Mouse (Mus musculus) liver, adult (tissue): ENCODE data around the gene Csrp3.

Experiments
- GATA4 ChIP-seq: IDR thresholded peaks from 2 replicates; pipeline ENCODE4 v1.6.1; 2014; ENCODE audit warnings: mild to moderate bottlenecking, low read length; ENCODE audit not compliant: insufficient replicate concordance

Csrp3 gene

DNA sequence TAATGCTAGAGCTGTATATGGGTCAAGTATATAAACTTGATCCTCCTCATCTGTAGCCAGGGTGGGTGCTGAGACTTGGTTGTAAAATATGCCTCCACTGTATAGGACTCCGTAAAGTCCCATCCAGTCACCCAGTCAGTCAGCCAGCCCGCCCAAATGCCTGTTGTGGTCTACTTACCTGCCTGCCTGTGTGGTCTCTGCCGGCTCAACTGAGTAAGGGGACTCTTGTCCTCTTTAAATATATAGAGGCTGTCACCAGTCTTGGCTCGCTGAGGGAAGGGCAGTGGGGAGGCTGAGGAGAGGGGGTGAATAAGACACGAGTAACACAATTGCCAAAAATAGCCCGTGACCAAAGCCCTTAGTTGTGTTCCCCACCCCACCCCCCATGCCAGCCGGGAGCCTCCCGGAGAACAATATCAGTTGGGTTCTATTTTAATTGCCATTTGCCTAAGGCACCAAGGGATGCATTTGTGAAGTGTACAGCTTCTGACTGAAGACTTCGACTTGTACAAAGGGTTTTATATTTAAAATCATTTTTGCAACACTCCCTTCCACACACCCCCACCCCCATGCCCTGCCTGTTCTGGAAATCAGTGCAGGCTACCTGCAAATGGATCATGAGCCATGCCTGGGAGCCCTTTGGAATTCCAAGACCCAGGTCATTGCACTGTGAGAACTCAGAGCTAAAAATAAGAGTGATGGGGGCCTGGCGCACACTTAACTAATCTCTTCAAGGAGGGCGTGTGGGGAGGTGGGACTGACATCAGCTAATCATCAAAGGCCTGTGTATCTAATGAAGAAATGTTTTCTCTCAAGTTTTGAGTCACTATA is at the start of gene Csrp3:
Gene Csrp3, minus strand, starts transcription at position 214 of the 831 bp plus-strand sequence.
- no peak for TF ChIP-seq GATA4

DNA sequence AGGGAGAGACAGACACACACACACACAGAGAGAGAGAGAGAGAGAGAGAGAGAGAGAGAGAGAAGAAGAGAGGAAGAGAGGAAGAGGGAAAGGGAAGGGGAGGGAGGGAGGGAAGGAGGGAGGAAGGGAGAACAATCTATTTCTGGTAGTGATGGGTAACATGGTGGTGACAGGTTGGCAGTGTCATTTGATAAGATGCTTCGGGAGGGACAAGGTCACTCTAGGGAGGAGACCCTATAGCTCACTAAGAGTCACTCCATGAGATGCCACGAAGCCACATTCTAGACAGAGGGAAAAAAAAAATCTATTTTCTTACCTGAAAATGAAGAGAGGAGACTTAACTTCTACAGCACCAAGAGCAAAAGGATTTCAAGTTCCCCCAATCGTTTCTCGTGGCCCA is 48.2 kb upstream of the Csrp3 start:
- TF ChIP-seq GATA4, result no peak

DNA sequence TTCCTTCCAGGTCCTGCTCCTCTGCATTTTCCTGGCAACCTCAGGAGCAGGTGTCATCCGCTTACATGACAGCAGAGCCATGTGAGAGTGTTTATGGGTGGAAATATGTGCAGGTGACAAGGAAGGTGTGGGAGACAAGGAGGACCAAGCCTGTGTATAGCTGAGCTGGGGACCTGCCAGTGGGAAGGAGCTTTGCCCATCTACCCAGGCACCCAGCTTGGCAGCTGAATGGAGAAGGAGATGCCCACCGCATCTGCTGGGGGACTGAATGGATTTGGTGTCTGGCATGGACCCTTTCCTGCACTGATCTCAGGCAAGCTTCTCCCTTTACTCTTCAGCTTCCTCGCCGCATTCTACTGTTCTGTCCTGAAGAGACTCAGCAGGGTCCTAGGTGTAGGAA is 47.6 kb upstream of the Csrp3 start:
- TF ChIP-seq GATA4, result no peak

- TF ChIP-seq GATA4, result no peak
Observed at GRCm38 (mm10) chr7:48894763-48895162, 46.9 kb upstream of the Csrp3 start.

DNA sequence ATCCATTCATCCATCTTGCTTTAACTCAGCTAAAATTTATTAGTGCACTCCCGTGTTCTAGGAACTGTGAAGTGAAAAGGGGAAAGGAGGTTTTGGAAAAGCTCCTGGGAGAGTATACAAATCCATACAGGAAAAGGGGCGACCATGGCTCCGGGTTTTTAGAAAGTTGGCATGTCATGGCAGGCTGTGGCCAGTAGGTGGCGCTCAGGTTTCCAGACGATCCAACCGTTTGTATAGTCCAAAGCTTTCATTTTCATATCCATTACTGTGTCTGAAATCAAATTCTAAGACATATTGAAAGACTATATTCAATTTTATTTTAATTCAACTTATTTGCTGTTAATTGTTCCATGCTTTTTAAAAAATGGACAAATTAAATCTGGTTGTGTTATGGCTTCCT is 46.3 kb upstream of the Csrp3 start:
- TF ChIP-seq GATA4, result no peak

DNA sequence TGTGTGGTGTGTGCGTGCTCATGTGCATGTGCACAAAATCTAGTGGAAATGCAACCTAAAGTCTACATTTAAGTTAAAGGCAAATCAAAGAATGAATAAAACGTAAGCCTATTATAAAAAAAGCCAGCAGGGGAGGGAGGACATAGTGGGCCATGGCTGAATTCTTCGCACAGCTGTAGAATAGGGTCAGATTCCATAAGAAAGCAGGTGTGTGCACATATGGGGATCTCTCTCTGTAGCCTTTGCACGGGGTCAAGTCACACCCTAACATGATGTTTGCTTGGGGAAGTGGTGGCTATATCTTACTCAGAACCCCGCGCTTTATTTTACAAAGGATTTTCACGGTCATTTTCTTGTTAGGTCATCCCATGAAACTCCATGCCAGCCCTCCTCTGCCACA is 45.3 kb upstream of the Csrp3 start:
- no peak for TF ChIP-seq GATA4

DNA sequence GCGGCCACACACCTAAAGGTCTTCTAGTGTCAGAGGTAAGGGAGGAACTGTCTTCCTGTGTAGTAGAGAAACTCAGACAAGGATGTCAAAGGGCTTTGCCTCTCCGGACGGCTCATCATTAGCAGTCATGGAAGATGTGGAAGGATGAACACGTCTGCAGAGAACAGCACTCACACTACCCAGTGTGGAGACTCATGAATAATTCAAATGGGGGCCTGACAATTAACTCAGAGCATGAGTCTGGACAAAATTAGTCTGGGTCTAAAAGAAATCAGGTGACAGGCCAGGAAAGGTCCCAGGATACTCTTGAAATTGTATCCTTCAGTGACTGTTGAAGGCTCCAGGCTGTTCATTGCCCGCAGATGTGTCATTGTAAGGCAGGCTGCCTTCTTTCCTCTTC is 43.2 kb upstream of the Csrp3 start:
- no peak for TF ChIP-seq GATA4

GRCm38 (mm10) chr7:48888751-48889150 is 40.9 kb upstream of the Csrp3 start:
- TF ChIP-seq GATA4, result no peak

DNA sequence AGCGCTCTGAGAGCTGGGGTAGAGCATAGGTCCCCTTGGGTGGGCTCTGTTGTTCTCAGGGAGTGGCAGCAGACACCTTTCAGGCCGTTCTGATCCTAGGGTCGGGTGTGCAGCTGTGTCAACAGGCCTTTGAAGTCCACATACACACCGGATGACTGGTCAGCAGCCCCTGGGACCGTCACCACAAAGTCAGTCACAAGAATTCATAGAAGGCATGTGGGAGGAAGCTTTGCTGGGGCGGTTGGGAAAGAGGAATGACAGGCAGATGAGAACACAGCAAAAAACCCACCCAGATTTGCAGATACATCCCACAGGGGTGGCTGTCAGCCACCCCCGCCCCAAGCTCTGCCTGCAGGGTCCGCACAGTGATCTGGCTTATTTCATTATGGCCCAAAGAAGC is 40.1 kb upstream of the Csrp3 start:
- TF ChIP-seq GATA4, result no peak

- no peak for TF ChIP-seq GATA4
Observed at GRCm38 (mm10) chr7:48884266-48884611, 36.4 kb upstream of the Csrp3 start.

GRCm38 (mm10) chr7:48883525-48884265 is 35.9 kb upstream of the Csrp3 start:
- peak; percentile 9; the same call in 1 of the 2 replicates for TF ChIP-seq GATA4

DNA sequence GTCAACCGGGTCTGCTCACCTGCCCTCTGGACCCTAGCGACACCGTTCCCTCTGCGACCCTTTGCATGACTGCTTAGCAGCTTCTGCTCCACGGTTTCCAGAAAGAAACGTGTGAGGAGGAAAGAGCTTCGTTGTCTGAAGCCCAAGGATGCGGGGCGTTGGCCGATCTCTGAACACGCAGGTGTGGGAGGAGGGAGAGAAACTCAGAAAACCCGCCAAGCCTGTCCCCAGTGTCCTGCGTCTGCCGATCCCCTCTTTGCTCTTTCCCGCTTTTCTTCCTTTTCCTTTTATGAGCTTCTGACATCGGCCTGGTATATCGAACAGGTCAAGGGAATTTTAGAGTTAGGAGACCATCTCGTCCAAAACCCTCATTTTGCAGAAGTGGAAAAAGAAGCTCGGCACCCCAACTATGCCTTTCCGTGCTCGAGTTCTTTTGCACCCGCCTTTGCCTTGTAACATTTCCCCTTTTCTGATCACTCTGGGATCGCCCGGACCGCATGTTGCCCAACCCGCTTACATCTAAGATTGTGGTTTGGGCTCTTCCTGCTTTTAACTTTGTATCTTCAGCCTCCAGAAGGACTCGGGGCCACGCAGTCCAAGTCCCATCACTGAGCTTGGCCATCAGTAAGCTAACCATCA is 34.3 kb upstream of the Csrp3 start:
- no peak for TF ChIP-seq GATA4

DNA sequence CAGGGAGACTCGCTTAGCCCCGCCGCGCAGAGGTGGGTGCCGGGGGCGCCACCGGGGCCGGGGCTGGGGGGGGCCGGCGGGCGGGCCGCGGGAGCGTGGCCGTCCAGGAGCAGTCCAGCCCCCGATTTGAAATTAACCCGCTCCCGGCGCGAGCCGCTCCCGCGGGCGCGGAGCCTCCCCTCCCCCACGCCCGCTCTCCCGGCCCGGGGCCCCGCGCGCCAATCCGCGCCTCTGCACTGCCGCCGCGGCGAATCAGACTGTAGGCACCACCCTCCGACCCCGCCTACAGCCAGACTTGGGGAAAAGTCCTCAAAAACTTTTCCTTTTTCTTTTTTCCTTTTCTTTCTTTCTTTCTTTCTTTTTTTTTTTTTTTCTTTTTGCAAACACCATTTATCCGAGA is 33.7 kb upstream of the Csrp3 start, which contains the start of gene E2f8:
Gene E2f8, minus strand, starts transcription at position 111 of the 400 bp plus-strand sequence.
- TF ChIP-seq GATA4, result no peak

- no peak for TF ChIP-seq GATA4
Observed at GRCm38 (mm10) chr7:48880591-48881481, 33.0 kb upstream of the Csrp3 start.

DNA sequence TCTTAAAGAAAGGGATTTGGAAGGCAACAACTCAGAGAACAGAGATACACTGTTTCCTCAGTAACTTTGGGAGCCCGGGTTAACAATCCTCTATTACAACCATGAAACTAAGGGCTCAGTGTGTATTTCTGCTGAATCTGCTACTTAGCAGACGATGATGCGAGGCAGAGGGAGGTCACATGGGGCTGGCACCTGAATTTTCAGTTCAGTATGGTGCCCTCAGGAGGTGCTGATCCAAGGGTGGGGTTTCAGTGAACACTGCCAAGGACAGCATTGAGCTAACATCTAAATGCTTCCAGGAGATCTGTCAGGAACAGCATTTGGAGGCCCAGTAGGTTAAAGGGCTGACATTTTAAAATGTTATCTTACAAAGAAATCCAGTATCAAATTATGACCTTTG is 31.7 kb upstream of the Csrp3 start:
- no peak for TF ChIP-seq GATA4

- TF ChIP-seq GATA4, result no peak
Observed at GRCm38 (mm10) chr7:48877786-48878390, 30.1 kb upstream of the Csrp3 start.
